Mouse (Mus musculus) MEL (cell line): Measurements from ENCODE around the gene Prkar1a. TPM values are rescaled to one million over a fixed set of nuclear protein-coding genes. Genes with fewer than 3 reads are reported as not detected.

Experiments
- DNase-seq: peaks from one replicate; pipeline ENCODE4 v3.0.0; 2011; ENCODE audit warnings: low read depth, low spot score
- H3K27ac ChIP-seq: 2 replicates; pipeline ENCODE4 v1.5.1; 2012; ENCODE audit warnings: low read depth, mild to moderate bottlenecking, control low read depth, low read length, moderate library complexity; ENCODE audit not compliant: control insufficient read depth
- H3K27me3 ChIP-seq, 2 experiments: fragments of 150-350 bp in 1 of 2; sonication (generic) in 1 of 2; 2 replicates each; pipeline ENCODE4 v1.6.1; 2012; ENCODE audit warnings: low read length in 2 of 2, mild to moderate bottlenecking in 2 of 2, improper control_type of control experiment in 1 of 2, moderate library complexity in 1 of 2; ENCODE audit not compliant: insufficient read depth in 2 of 2, control insufficient read depth in 1 of 2
- H3K36me3 ChIP-seq, 2 experiments: 2 replicates each; pipeline ENCODE4 v1.6.1; 2012 to 2014; ENCODE audit warnings: low read length in 2 of 2, improper control_type of control experiment in 1 of 2, inconsistent platforms in 1 of 2, mild to moderate bottlenecking in 1 of 2; ENCODE audit not compliant: insufficient read depth in 2 of 2, control insufficient read depth in 1 of 2
- H3K4me1 ChIP-seq, 2 experiments: fragments of 150-350 bp in 1 of 2; sonication (generic) in 1 of 2; 2 replicates each; pipeline ENCODE4 v1.6.1; 2012; ENCODE audit warnings: low read length in 2 of 2, improper control_type of control experiment in 1 of 2, mild to moderate bottlenecking in 1 of 2; ENCODE audit not compliant: insufficient read depth in 2 of 2, control insufficient read depth in 1 of 2
- H3K4me3 ChIP-seq, 2 experiments: fragments of 150-350 bp in 1 of 2; sonication (generic) in 1 of 2; 2 replicates each; pipeline ENCODE4 v1.5.1; 2012; ENCODE audit warnings: low read depth in 2 of 2, low read length in 2 of 2, mild to moderate bottlenecking in 2 of 2, moderate library complexity in 2 of 2, control low read depth in 1 of 2, improper control_type of control experiment in 1 of 2; ENCODE audit not compliant: control insufficient read depth in 1 of 2, insufficient read depth in 1 of 2
- H3K79me2 ChIP-seq: 2 replicates; pipeline ENCODE4 v1.6.1; 2012; ENCODE audit warnings: mild to moderate bottlenecking, low read length, moderate library complexity; ENCODE audit not compliant: control insufficient read depth, poor library complexity, insufficient read depth
- H3K9ac ChIP-seq: 2 replicates; pipeline ENCODE4 v1.6.1; 2012; ENCODE audit warnings: low read depth, mild to moderate bottlenecking, control low read depth, low read length, moderate library complexity; ENCODE audit not compliant: control insufficient read depth, poor library complexity, severe bottlenecking
- H3K9me3 ChIP-seq: fragments of 150-350 bp; sonication (generic); replicated peaks from 2 replicates; pipeline ENCODE4 v1.6.1; 2012; ENCODE audit warnings: mild to moderate bottlenecking, low read length, improper control_type of control experiment, moderate library complexity; ENCODE audit not compliant: insufficient read depth
- BHLHE40 ChIP-seq: IDR thresholded peaks from 2 replicates; pipeline ENCODE4 v1.6.1; 2012; ENCODE audit warnings: low read depth, mild to moderate bottlenecking, inconsistent platforms, low read length, improper control_type of control experiment, borderline replicate concordance
- CHD2 ChIP-seq: IDR thresholded peaks from 2 replicates; pipeline ENCODE4 v1.6.1; 2011; ENCODE audit warnings: low read length, improper control_type of control experiment
- E2F4 ChIP-seq: IDR thresholded peaks from 2 replicates; pipeline ENCODE4 v1.6.1; 2011; ENCODE audit warnings: low read depth, low read length, improper control_type of control experiment, borderline replicate concordance
- EP300 ChIP-seq, 2 experiments: IDR thresholded peaks; 2 replicates each; pipeline ENCODE4 v1.6.1; 2011; ENCODE audit warnings: improper control_type of control experiment in 2 of 2, low read length in 2 of 2, low read depth in 1 of 2, mild to moderate bottlenecking in 1 of 2
- ETS1 ChIP-seq: IDR thresholded peaks from 2 replicates; pipeline ENCODE4 v1.6.1; 2012; ENCODE audit warnings: low read depth, mild to moderate bottlenecking, inconsistent platforms, low read length, improper control_type of control experiment, moderate library complexity
- HCFC1 ChIP-seq: IDR thresholded peaks from 2 replicates; pipeline ENCODE4 v1.6.1; 2012; ENCODE audit warnings: low read depth, mild to moderate bottlenecking, inconsistent platforms, low read length, improper control_type of control experiment, moderate library complexity
- JUND ChIP-seq: IDR thresholded peaks from 2 replicates; pipeline ENCODE4 v1.6.1; 2011; ENCODE audit warnings: low read depth, mild to moderate bottlenecking, improper control_type of control experiment, low read length
- MAFK ChIP-seq: IDR thresholded peaks from 2 replicates; pipeline ENCODE4 v1.6.1; 2011; ENCODE audit warnings: low read depth, mild to moderate bottlenecking, low read length, improper control_type of control experiment, borderline replicate concordance
- MAX ChIP-seq: IDR thresholded peaks from 2 replicates; pipeline ENCODE4 v1.6.1; 2011; ENCODE audit warnings: low read length, improper control_type of control experiment
- MAZ ChIP-seq: IDR thresholded peaks from 2 replicates; pipeline ENCODE4 v1.6.1; 2012; ENCODE audit warnings: low read depth, mild to moderate bottlenecking, inconsistent platforms, low read length, improper control_type of control experiment
- MXI1 ChIP-seq: IDR thresholded peaks from 2 replicates; pipeline ENCODE4 v1.6.1; 2011; ENCODE audit warnings: mild to moderate bottlenecking, low read depth, low read length, improper control_type of control experiment
- MYC ChIP-seq: IDR thresholded peaks from 2 replicates; pipeline ENCODE4 v1.6.1; 2011; ENCODE audit warnings: low read depth, mild to moderate bottlenecking, low read length, improper control_type of control experiment, moderate library complexity
- NELFE ChIP-seq: IDR thresholded peaks from 2 replicates; pipeline ENCODE4 v1.6.1; 2011; ENCODE audit warnings: low read depth, low read length, improper control_type of control experiment
- NRF1 ChIP-seq: IDR thresholded peaks from 2 replicates; pipeline ENCODE4 v1.6.1; 2014; ENCODE audit warnings: low read depth, mild to moderate bottlenecking, inconsistent platforms, low read length, improper control_type of control experiment, moderate library complexity; ENCODE audit not compliant: poor library complexity, insufficient read depth, severe bottlenecking
- POLR2AphosphoS2 ChIP-seq: IDR thresholded peaks from 2 replicates; pipeline ENCODE4 v1.6.1; 2011; ENCODE audit warnings: low read length, improper control_type of control experiment
- POLR2AphosphoS5 ChIP-seq: IDR thresholded peaks from 2 replicates; pipeline ENCODE4 v1.6.1; 2012; ENCODE audit warnings: low read depth, borderline replicate concordance, mild to moderate bottlenecking, inconsistent platforms, low read length, moderate library complexity, mixed read lengths
- RAD21 ChIP-seq: IDR thresholded peaks from 2 replicates; pipeline ENCODE4 v1.6.1; 2011; ENCODE audit warnings: mild to moderate bottlenecking, low read depth, low read length, improper control_type of control experiment
- RCOR1 ChIP-seq: IDR thresholded peaks from 2 replicates; pipeline ENCODE4 v1.6.1; 2012; ENCODE audit warnings: low read depth, mild to moderate bottlenecking, inconsistent platforms, low read length, improper control_type of control experiment
- SIN3A ChIP-seq: IDR thresholded peaks from 2 replicates; pipeline ENCODE4 v1.6.1; 2012; ENCODE audit warnings: low read length, improper control_type of control experiment, inconsistent platforms
- TAL1 ChIP-seq: IDR thresholded peaks from 2 replicates; pipeline ENCODE4 v1.6.1; 2012; ENCODE audit warnings: mild to moderate bottlenecking, inconsistent platforms, low read length, moderate library complexity, mixed read lengths
- TBP ChIP-seq: IDR thresholded peaks from 2 replicates; pipeline ENCODE4 v1.8.0; 2011; ENCODE audit warnings: low read depth, low read length, improper control_type of control experiment
- TCF12 ChIP-seq: IDR thresholded peaks from 2 replicates; pipeline ENCODE4 v1.6.1; 2014; ENCODE audit warnings: low read depth, mild to moderate bottlenecking, inconsistent platforms, low read length, improper control_type of control experiment, moderate library complexity
- UBTF ChIP-seq: IDR thresholded peaks from 2 replicates; pipeline ENCODE4 v1.6.1; 2012; ENCODE audit warnings: low read depth, mild to moderate bottlenecking, inconsistent platforms, low read length, improper control_type of control experiment, moderate library complexity, borderline replicate concordance; ENCODE audit not compliant: insufficient read depth
- USF1 ChIP-seq: IDR thresholded peaks from 2 replicates; pipeline ENCODE4 v1.6.1; 2014; ENCODE audit warnings: low read depth, mild to moderate bottlenecking, inconsistent platforms, low read length, improper control_type of control experiment, moderate library complexity
- USF2 ChIP-seq, 2 experiments: IDR thresholded peaks; 2 replicates each; pipeline ENCODE4 v1.6.1; 2011 to 2012; ENCODE audit warnings: improper control_type of control experiment in 2 of 2, low read length in 2 of 2, borderline replicate concordance in 1 of 2, inconsistent platforms in 1 of 2, low read depth in 1 of 2, mild to moderate bottlenecking in 1 of 2; ENCODE audit not compliant: insufficient read depth in 1 of 2
- ZC3H11A ChIP-seq: IDR thresholded peaks from 2 replicates; pipeline ENCODE4 v1.6.1; 2012; ENCODE audit warnings: low read depth, mild to moderate bottlenecking, inconsistent platforms, low read length, improper control_type of control experiment
- ZKSCAN1 ChIP-seq: IDR thresholded peaks from 2 replicates; pipeline ENCODE4 v1.6.1; 2012; ENCODE audit warnings: low read depth, mild to moderate bottlenecking, inconsistent platforms, low read length, improper control_type of control experiment, moderate library complexity
- ZMIZ1 ChIP-seq: IDR thresholded peaks from 2 replicates; pipeline ENCODE4 v1.6.1; 2012; ENCODE audit warnings: low read depth, mild to moderate bottlenecking, inconsistent platforms, low read length, improper control_type of control experiment, moderate library complexity
- ZNF384 ChIP-seq: IDR thresholded peaks from 2 replicates; pipeline ENCODE4 v1.6.1; 2012; ENCODE audit warnings: low read depth, mild to moderate bottlenecking, inconsistent platforms, low read length, improper control_type of control experiment
- polyA plus RNA-seq, 2 experiments: library from polyadenylated mRNA; stranded (reverse) in 1 of 2; unstranded in 1 of 2; fragments of >175 nt in 1 of 2; fragments of >200 nt in 1 of 2; gene quantifications; 2 replicates each; pipeline versions ENCODE4 v1.2.1 to v1.2.4; 2012; ENCODE audit warnings: low replicate concordance in 2 of 2, low read depth in 1 of 2; ENCODE audit not compliant: insufficient read length in 2 of 2, insufficient read depth in 1 of 2, missing spikeins in 1 of 2
- total RNA-seq: library from RNA; depleted of rRNA; stranded (reverse); fragments of 300-350 nt; gene quantifications from 2 replicates; pipeline ENCODE4 v1.2.3, GENCODE M21; 2012

The Prkar1a gene
- total and polyA plus RNA-seq, 3 experiments: 69.6 to 152 TPM; not detected in 1

- TF ChIP-seq UBTF: 0 out of 2 replicates have a peak, but pooled peaks have one; percentile 55
- TF ChIP-seq ZC3H11A: no peak
- TF ChIP-seq ZKSCAN1: no peak
- no peak for TF ChIP-seq ZMIZ1
- TF ChIP-seq MAX: peak; percentile 43; the same call in 1 of the 2 replicates
- TF ChIP-seq BHLHE40: no peak; the same call in 1 of the 2 replicates
- TF ChIP-seq ZNF384: no peak
- peak; percentile 70; the same call in 1 of the 2 replicates for TF ChIP-seq MAZ
- no peak for TF ChIP-seq CHD2
- TF ChIP-seq JUND: no peak
- peak; percentile 32 for TF ChIP-seq NELFE
- TF ChIP-seq POLR2AphosphoS5: no peak; the same call in 1 of the 2 replicates
- TF ChIP-seq ETS1: 0 out of 2 replicates have a peak, but pooled peaks have one; percentile 3
- TF ChIP-seq MYC: no peak
- no peak for TF ChIP-seq USF2 (IDR thresholded peaks at IDR 0.05; ENCODE audit: borderline replicate concordance in 1 of 2, insufficient read depth in 1 of 2, low read depth in 1 of 2, low read length in 2 of 2)
- peak; percentile 45; the same call in 1 of the 2 replicates for TF ChIP-seq MXI1
- no peak for TF ChIP-seq RCOR1
- no peak for TF ChIP-seq RAD21
- TF ChIP-seq E2F4: no peak
- TF ChIP-seq, all 39 proteins: peak for 14
These were observed 38.4 kb upstream of the Prkar1a start (continued) for GRCm38 (mm10) chr11:109610795-109611302.

GRCm38 (mm10) chr11:109611303-109612149, 37.7 kb upstream of the Prkar1a start, which contains the start of gene Wipi1:
Gene Wipi1, minus strand, starts transcription at chr11:109611967.
- peak within 1 kb of the TSS; percentile 72 to 98 for H3K4me3 ChIP-seq
- peak within 1 kb of the TSS; percentile 88 for H3K27ac ChIP-seq
- no peaks in the 10 kb centered on the region for H3K27me3 ChIP-seq
- peaks cover 12 to 25% of the 10 kb centered on the region in 2 experiments for H3K4me1 ChIP-seq
- DNase-seq: peak; percentile 100
- no peaks in the 10 kb centered on the region for H3K79me2 ChIP-seq
- no peaks in the 10 kb centered on the region for H3K9me3 ChIP-seq
- peaks cover 0 to 23% of the 10 kb centered on the region in 2 experiments; a peak in 2 of 4 replicates for H3K36me3 ChIP-seq
- peak within 1 kb of the TSS; percentile 67 for H3K9ac ChIP-seq
- TF ChIP-seq MYC (peak; percentile 73; the same call in 1 of the 2 replicates), MAFK (no peak; the same call in 1 of the 2 replicates), ZNF384 (no peak), ZC3H11A (no peak), USF1 (peak; percentile 92), POLR2AphosphoS2 (no peak), EP300 (IDR thresholded peaks at IDR 0.05; ENCODE audit: low read depth in 1 of 2, low read length in 2 of 2) (0 out of 4 replicates have a peak, but pooled peaks of 1 of the 2 experiments have one; percentile 24), POLR2AphosphoS5 (no peak), TAL1 (0 out of 2 replicates have a peak, but pooled peaks have one; percentile 8), BHLHE40 (no peak), TBP (peak; percentile 74; the same call in 1 of the 2 replicates), NRF1 (peak; percentile 54; the same call in 1 of the 2 replicates), MAX (peak; percentile 100), ETS1 (peak; percentile 64; the same call in 1 of the 2 replicates), USF2 (IDR thresholded peaks at IDR 0.05; ENCODE audit: borderline replicate concordance in 1 of 2, insufficient read depth in 1 of 2, low read depth in 1 of 2, low read length in 2 of 2) (peak in 1 of 2 experiments; percentile 53; a peak in 1 of 4 replicates), HCFC1 (no peak), SIN3A (peak; percentile 100), ZKSCAN1 (no peak), TCF12 (no peak)
